ENCODE assay signal across 29 mouse cellular contexts in the genomic region with DNA sequence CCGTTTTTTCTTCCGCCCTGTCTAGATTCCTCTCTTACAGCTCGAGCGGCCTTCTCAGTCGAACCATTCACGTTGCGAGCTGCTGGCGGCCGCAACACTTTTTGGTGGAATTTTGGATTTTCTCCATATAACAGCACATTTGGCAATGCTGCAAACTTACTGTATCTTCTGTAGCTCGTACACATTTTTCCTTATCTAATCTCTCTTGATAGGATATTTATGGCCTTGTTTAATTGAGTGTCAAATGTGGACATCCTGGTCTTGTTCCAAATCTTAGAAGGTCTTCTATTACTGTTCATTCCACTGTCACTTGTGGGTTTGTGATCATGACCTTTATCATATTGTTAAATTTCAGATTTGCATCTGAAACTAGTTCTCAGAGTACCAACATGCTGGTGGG.
"Had no signal": no experiment of that assay in that cellular context is flagged by ENCODE, and none has a peak within 500 bp of the region (broad histone marks: within the 10 kb centered on the region; RNA-seq: fewer than 3 reads in every experiment).

No protein-coding gene starts in this region.

- DNase-seq: left cerebral cortex, postnatal 4 days; liver; liver, embryonic 13.5 days; liver, postnatal 0 days; lung, adult 18-20 months; lung, postnatal 14 days; lung, postnatal 36 days; midbrain, embryonic 14.5 days had no signal

- H3K9me3 ChIP-seq: limb, embryonic 10.5 days; limb, embryonic 12.5 days; limb, embryonic 13.5 days; limb, embryonic 15.5 days; liver, embryonic 12.5 days; liver, embryonic 13.5 days; liver, embryonic 15.5 days; megakaryocyte, embryonic 14.5 days; midbrain, embryonic 10.5 days; midbrain, embryonic 12.5 days; midbrain, embryonic 13.5 days; midbrain, embryonic 15.5 days; neural tube, embryonic 12.5 days; neural tube, embryonic 13.5 days had no signal

- H3K27me3 ChIP-seq: limb, embryonic 12.5 days; limb, embryonic 13.5 days; limb, embryonic 15.5 days; liver, embryonic 12.5 days; liver, embryonic 13.5 days; liver, embryonic 15.5 days; megakaryocyte, embryonic 14.5 days; midbrain, embryonic 12.5 days; midbrain, embryonic 13.5 days; midbrain, embryonic 15.5 days; neural tube, embryonic 12.5 days; neural tube, embryonic 13.5 days had no signal

- H3K36me3 ChIP-seq: limb, embryonic 10.5 days; limb, embryonic 12.5 days; limb, embryonic 13.5 days; limb, embryonic 15.5 days; liver, embryonic 12.5 days; liver, embryonic 13.5 days; liver, embryonic 15.5 days; midbrain, embryonic 10.5 days; midbrain, embryonic 12.5 days; midbrain, embryonic 13.5 days; midbrain, embryonic 15.5 days; neural tube, embryonic 12.5 days; neural tube, embryonic 13.5 days had no signal

- H3K4me2 ChIP-seq: limb, embryonic 12.5 days; limb, embryonic 13.5 days; limb, embryonic 15.5 days; liver, embryonic 11.5 days; liver, embryonic 12.5 days; liver, embryonic 13.5 days; liver, embryonic 15.5 days; midbrain, embryonic 11.5 days; midbrain, embryonic 12.5 days; midbrain, embryonic 13.5 days; midbrain, embryonic 15.5 days; neural tube, embryonic 12.5 days; neural tube, embryonic 13.5 days had no signal

- H3K27ac ChIP-seq: left cerebral cortex, adult 2 months; limb, embryonic 10.5 days; limb, embryonic 12.5 days; limb, embryonic 13.5 days; limb, embryonic 15.5 days; liver, embryonic 12.5 days; liver, embryonic 13.5 days; liver, embryonic 14.5 days; liver, embryonic 15.5 days; macrophage; midbrain, embryonic 10.5 days; midbrain, embryonic 12.5 days; midbrain, embryonic 13.5 days; midbrain, embryonic 15.5 days; neural tube, embryonic 12.5 days; neural tube, embryonic 13.5 days had no signal

- H3K9ac ChIP-seq: limb, embryonic 12.5 days; limb, embryonic 13.5 days; limb, embryonic 15.5 days; liver, embryonic 12.5 days; liver, embryonic 13.5 days; liver, embryonic 14.5 days; liver, embryonic 15.5 days; liver, postnatal 0 days; midbrain, embryonic 12.5 days; midbrain, embryonic 13.5 days; midbrain, embryonic 15.5 days; neural tube, embryonic 12.5 days; neural tube, embryonic 13.5 days had no signal

- H3K4me3 ChIP-seq: left cerebral cortex, adult 2 months; limb, embryonic 10.5 days; limb, embryonic 12.5 days; limb, embryonic 13.5 days; limb, embryonic 15.5 days; liver, embryonic 12.5 days; liver, embryonic 13.5 days; liver, embryonic 15.5 days; megakaryocyte, embryonic 14.5 days; midbrain, embryonic 10.5 days; midbrain, embryonic 12.5 days; midbrain, embryonic 13.5 days; midbrain, embryonic 15.5 days; myocyte; neural tube, embryonic 12.5 days; neural tube, embryonic 13.5 days had no signal

- ATAC-seq: liver, embryonic 12.5 days; liver, postnatal 0 days; lung, postnatal 0 days; midbrain, embryonic 13.5 days; midbrain, embryonic 15.5 days; midbrain, embryonic 16.5 days had no signal

- H3K4me1 ChIP-seq: limb, embryonic 10.5 days; limb, embryonic 12.5 days; limb, embryonic 13.5 days; limb, embryonic 15.5 days; liver, embryonic 12.5 days; liver, embryonic 13.5 days; liver, embryonic 15.5 days; megakaryocyte, embryonic 14.5 days; midbrain, embryonic 10.5 days; midbrain, embryonic 12.5 days; midbrain, embryonic 13.5 days; midbrain, embryonic 15.5 days; neural tube, embryonic 12.5 days; neural tube, embryonic 13.5 days had no signal
